ENCODE assay signal across 8 mouse cellular contexts in genomic region chr12:4548053-4549013, GRCm38 (mm10). TPM values are rescaled to one million over a fixed set of nuclear protein-coding genes. Genes with fewer than 3 reads are reported as not detected.
A peak's percentile ranks its signal among the peaks of the same experiment; 100 is the strongest.
DNase-seq lines count a peak whose midpoint lies in the region; ATAC-seq and TF ChIP-seq lines count a peak whose summit lies in the region.

No protein-coding gene starts in this region.

- H3K4me1 ChIP-seq in embryonic facial prominence, embryonic 11.5 days (ENCODE audit: control insufficient read depth, insufficient read depth, low read length) = no peaks in the 10 kb centered on the region
- peaks cover 15% of the 10 kb centered on the region for H3K4me1 ChIP-seq in limb, embryonic 13.5 days
- H3K4me1 ChIP-seq in midbrain, embryonic 16.5 days (ENCODE audit: control insufficient read depth, insufficient read depth, low read length) = no peaks in the 10 kb centered on the region; the same call in 1 of the 2 replicates
- H3K4me1 ChIP-seq in spleen, adult 2 months (ENCODE audit: control insufficient read depth, insufficient read depth, insufficient read length) = peaks cover 2% of the 10 kb centered on the region; the same call in 1 of the 2 replicates

- whole genome bisulfite sequencing in embryonic facial prominence, embryonic 11.5 days = 24% methylated on average over 18 of the region's 18 CpGs
- 20% methylated on average over 18 of the region's 18 CpGs for WGBS in limb, embryonic 13.5 days
- 21% methylated on average over 18 of the region's 18 CpGs for WGBS in midbrain, embryonic 16.5 days
- 22% methylated on average over 18 of the region's 18 CpGs for WGBS in spleen, adult 2 months

- no peak overlapping the region for H3K4me2 ChIP-seq in embryonic facial prominence, embryonic 11.5 days (ENCODE audit: low read depth, low read length)
- H3K4me2 ChIP-seq in limb, embryonic 13.5 days (replicated peaks) = peak overlapping the region; percentile 58
- H3K4me2 ChIP-seq in midbrain, embryonic 16.5 days (ENCODE audit: low read length) = peak overlapping the region; percentile 56

- no peaks in the 10 kb centered on the region for H3K27me3 ChIP-seq in embryonic facial prominence, embryonic 11.5 days (ENCODE audit: control insufficient read depth, insufficient read depth, low read length)
- H3K27me3 ChIP-seq in limb, embryonic 13.5 days = no peaks in the 10 kb centered on the region
- no peaks in the 10 kb centered on the region for H3K27me3 ChIP-seq in midbrain, embryonic 16.5 days (ENCODE audit: control insufficient read depth, insufficient read depth, low read depth, low read length)
- H3K27me3 ChIP-seq in spleen, adult 2 months (ENCODE audit: control insufficient read depth, insufficient read depth, low read length) = no peaks in the 10 kb centered on the region

- no peak overlapping the region for H3K27ac ChIP-seq in embryonic facial prominence, embryonic 11.5 days (replicated peaks; ENCODE audit: low read depth, low read length)
- no peak overlapping the region; the same call in 1 of the 2 replicates for H3K27ac ChIP-seq in limb, embryonic 13.5 days
- no peak overlapping the region for H3K27ac ChIP-seq in midbrain, embryonic 16.5 days (ENCODE audit: low read length)
- H3K27ac ChIP-seq in spleen, adult 2 months (ENCODE audit: insufficient read depth, low read length) = no peak overlapping the region

- no peak for TF ChIP-seq POLR2A in spleen, adult 2 months (IDR thresholded peaks at IDR 0.05; ENCODE audit: low read depth, low read length)

- no peak overlapping the region for H3K4me3 ChIP-seq in embryonic facial prominence, embryonic 11.5 days (ENCODE audit: low read depth, low read length)
- peak overlapping the region; percentile 27 for H3K4me3 ChIP-seq in limb, embryonic 13.5 days
- peak overlapping the region; percentile 21 for H3K4me3 ChIP-seq in midbrain, embryonic 16.5 days (ENCODE audit: low read depth, low read length)
- no peak overlapping the region for H3K4me3 ChIP-seq in spleen, adult 2 months (ENCODE audit: extremely low read depth, insufficient read depth, insufficient read length)

- TF ChIP-seq CTCF in spleen, adult 2 months (IDR thresholded peaks at IDR 0.05; ENCODE audit: extremely low read depth, insufficient read depth, insufficient read length, insufficient replicate concordance) = peak; percentile 77; the same call in 1 of the 2 replicates

- peak; percentile 93 for DNase-seq in 3T3-L1 (ENCODE audit: low read depth, low spot score)
- DNase-seq in adrenal gland, postnatal 25 days = peak; percentile 66
- DNase-seq in embryonic facial prominence, embryonic 11.5 days (ENCODE audit: low spot score) = peak; percentile 90
- peak; percentile 39 to 71 for DNase-seq in heart, adult 9 months (ENCODE audit: low spot score in 2 of 2)
- DNase-seq in kidney, adult 9 months = peak; percentile 78
- peak; percentile 67 to 70 for DNase-seq in spleen, adult 2 months (ENCODE audit: low read depth in 1 of 2, low spot score in 2 of 2)

- peak; percentile 29; the same call in 1 of the 2 replicates for ATAC-seq in embryonic facial prominence, embryonic 11.5 days (replicated peaks; ENCODE audit: insufficient number of reproducible peaks, low FRiP score, low TSS enrichment, low read depth)
- peak; percentile 74 for ATAC-seq in limb, embryonic 13.5 days (ENCODE audit: low FRiP score, low read depth)
- ATAC-seq in midbrain, embryonic 16.5 days = peak; percentile 91

- no peaks in the 10 kb centered on the region for H3K9me3 ChIP-seq in embryonic facial prominence, embryonic 11.5 days (replicated peaks; ENCODE audit: control insufficient read depth, low read length)
- H3K9me3 ChIP-seq in limb, embryonic 13.5 days = peaks cover 5% of the 10 kb centered on the region; the same call in 1 of the 2 replicates
- no peaks in the 10 kb centered on the region for H3K9me3 ChIP-seq in midbrain, embryonic 16.5 days (replicated peaks; ENCODE audit: control insufficient read depth, low read length, poor library complexity, severe bottlenecking)

- H3K36me3 ChIP-seq in embryonic facial prominence, embryonic 11.5 days (replicated peaks; ENCODE audit: control insufficient read depth, insufficient read depth, low read depth, low read length) = no peaks in the 10 kb centered on the region
- H3K36me3 ChIP-seq in limb, embryonic 13.5 days = no peaks in the 10 kb centered on the region
- H3K36me3 ChIP-seq in midbrain, embryonic 16.5 days (ENCODE audit: control insufficient read depth, insufficient read depth, low read length) = no peaks in the 10 kb centered on the region
- H3K36me3 ChIP-seq in spleen, adult 2 months (ENCODE audit: control insufficient read depth, insufficient read depth, low read length) = no peaks in the 10 kb centered on the region

- no peak overlapping the region for H3K9ac ChIP-seq in embryonic facial prominence, embryonic 11.5 days (replicated peaks; ENCODE audit: low read length)
- no peak overlapping the region for H3K9ac ChIP-seq in limb, embryonic 13.5 days
- no peak overlapping the region for H3K9ac ChIP-seq in midbrain, embryonic 16.5 days (ENCODE audit: low read depth, low read length)

RNA-seq across cellular contexts. Expression of gene Itsn2, which starts 44.1 kb away (rescaled TPM):
- total RNA-seq in adrenal gland, postnatal 25 days (2021) = 57.2 and 63.3 TPM in 2 replicates
- 25.9 and 26.2 TPM in 2 replicates for polyA plus RNA-seq in embryonic facial prominence, embryonic 11.5 days (2014; fragmentation: Nextera tagmentation; extraction: Ambion mirVana)
- polyA plus RNA-seq in limb, embryonic 13.5 days (2015; fragmentation: Nextera tagmentation; extraction: Ambion mirVana) = 33.0 and 35.8 TPM in 2 replicates
- 19.4 and 20.3 TPM in 2 replicates for polyA plus RNA-seq in midbrain, embryonic 16.5 days (2015; fragmentation: Nextera tagmentation; extraction: Ambion mirVana)
- polyA plus RNA-seq in spleen, adult 2 months (2012; rRNA removed) = 33.6 and 38.9 TPM in 2 replicates

RNA-seq across cellular contexts. Expression of gene Gm3625, which starts 44.4 kb away (rescaled TPM):
- total RNA-seq in adrenal gland, postnatal 25 days (2021) = not detected in 2 replicates
- polyA plus RNA-seq in embryonic facial prominence, embryonic 11.5 days (2014; fragmentation: Nextera tagmentation; extraction: Ambion mirVana) = not detected in 2 replicates
- polyA plus RNA-seq in limb, embryonic 13.5 days (2015; fragmentation: Nextera tagmentation; extraction: Ambion mirVana) = not detected in 2 replicates
- polyA plus RNA-seq in midbrain, embryonic 16.5 days (2015; fragmentation: Nextera tagmentation; extraction: Ambion mirVana) = not detected in 2 replicates
- polyA plus RNA-seq in spleen, adult 2 months (2012; rRNA removed) = not detected in 2 replicates

Comparison
In these comparisons a context has a peak if more than half of its experiments do, and no peak if none do; other contexts are left out.
1. ATAC-seq: peak in every context shown above with its lines; median percentile 91 in midbrain, embryonic 16.5 days; 74 in limb, embryonic 13.5 days; 29 in embryonic facial prominence, embryonic 11.5 days.
2. H3K4me3 ChIP-seq: peak in limb, embryonic 13.5 days (single experiment) and midbrain, embryonic 16.5 days (single experiment); none in embryonic facial prominence, embryonic 11.5 days (single experiment) and spleen, adult 2 months (single experiment).
3. Peak in every context shown above with its lines, with median percentiles within 50 percentile points of each other: DNase-seq.